Mouse (Mus musculus) forebrain, postnatal 0 days (tissue): ENCODE data around the gene Car11. TPM values are rescaled to one million over a fixed set of nuclear protein-coding genes. Genes with fewer than 3 reads are reported as not detected.

Source experiments
- ATAC-seq: fragments of 200-750 bp; cut with Nextera tagmentation; 2 replicates; pipeline ENCODE4 v1.8.0; 2017; ENCODE audit warnings: mild to moderate bottlenecking, moderate library complexity
- DNase-seq: peaks from one replicate; pipeline ENCODE4 v3.0.0-alpha.2; 2015
- H3K27ac ChIP-seq: fragments of 300-500 bp; sonication (generic); 2 replicates; pipeline ENCODE4 v1.5.1; 2014; ENCODE audit warnings: low read depth, mild to moderate bottlenecking, antibody characterized with exemption, low read length, moderate library complexity, mixed read lengths
- H3K27me3 ChIP-seq: fragments of 300-500 bp; sonication (generic); 2 replicates; pipeline ENCODE4 v1.6.1; 2014; ENCODE audit warnings: mild to moderate bottlenecking, low read length, mixed read lengths; ENCODE audit not compliant: insufficient read depth
- H3K36me3 ChIP-seq: fragments of 300-500 bp; sonication (generic); 2 replicates; pipeline ENCODE4 v1.6.1; 2014; ENCODE audit warnings: mild to moderate bottlenecking, moderate library complexity; ENCODE audit not compliant: insufficient read depth
- H3K4me1 ChIP-seq: fragments of 300-500 bp; sonication (generic); 2 replicates; pipeline ENCODE4 v1.6.1; 2014; ENCODE audit warnings: antibody characterized with exemption; ENCODE audit not compliant: insufficient read depth
- H3K4me2 ChIP-seq: fragments of 300-500 bp; sonication (generic); 2 replicates; pipeline ENCODE4 v1.6.1; 2014; ENCODE audit warnings: low read depth, mild to moderate bottlenecking, moderate library complexity
- H3K4me3 ChIP-seq: fragments of 300-500 bp; sonication (generic); 2 replicates; pipeline ENCODE4 v1.5.1; 2014; ENCODE audit warnings: low read depth, low read length, mixed read lengths
- H3K9ac ChIP-seq: fragments of 300-500 bp; sonication (generic); 2 replicates; pipeline ENCODE4 v1.6.1; 2014; ENCODE audit warnings: mild to moderate bottlenecking
- H3K9me3 ChIP-seq: fragments of 300-500 bp; sonication (generic); 2 replicates; pipeline ENCODE4 v1.6.1; 2016; ENCODE audit warnings: low read length
- CTCF ChIP-seq: sonication (generic); IDR thresholded peaks from 2 replicates; pipeline ENCODE4 v1.5.1; 2016; ENCODE audit warnings: antibody characterized with exemption, control low read depth, low read depth
- WGBS: fragments of 180-500 bp; shearing (Covaris S2); extraction: QIAGEN DNeasy Blood & Tissue Kit; methylation state at CpG from one replicate; pipeline ENCODE4 v1.1.7; 2014; 5-methylcytosine and 5-hydroxymethylcytosine counted together
- polyA plus RNA-seq: library from polyadenylated mRNA; unstranded; fragments of >200 nt; fragmentation: Nextera tagmentation; extraction: Ambion mirVana; gene quantifications from 2 replicates; pipeline ENCODE4 v1.2.1, GENCODE M21; 2015
- total RNA-seq: library from RNA; depleted of rRNA; stranded (reverse); fragments of >200 nt; gene quantifications from 2 replicates; pipeline ENCODE4 v1.2.3, GENCODE M21; 2014

Car11 gene
- total and polyA plus RNA-seq, 2 experiments from 2014 or later: 102 to 104 TPM

DNA sequence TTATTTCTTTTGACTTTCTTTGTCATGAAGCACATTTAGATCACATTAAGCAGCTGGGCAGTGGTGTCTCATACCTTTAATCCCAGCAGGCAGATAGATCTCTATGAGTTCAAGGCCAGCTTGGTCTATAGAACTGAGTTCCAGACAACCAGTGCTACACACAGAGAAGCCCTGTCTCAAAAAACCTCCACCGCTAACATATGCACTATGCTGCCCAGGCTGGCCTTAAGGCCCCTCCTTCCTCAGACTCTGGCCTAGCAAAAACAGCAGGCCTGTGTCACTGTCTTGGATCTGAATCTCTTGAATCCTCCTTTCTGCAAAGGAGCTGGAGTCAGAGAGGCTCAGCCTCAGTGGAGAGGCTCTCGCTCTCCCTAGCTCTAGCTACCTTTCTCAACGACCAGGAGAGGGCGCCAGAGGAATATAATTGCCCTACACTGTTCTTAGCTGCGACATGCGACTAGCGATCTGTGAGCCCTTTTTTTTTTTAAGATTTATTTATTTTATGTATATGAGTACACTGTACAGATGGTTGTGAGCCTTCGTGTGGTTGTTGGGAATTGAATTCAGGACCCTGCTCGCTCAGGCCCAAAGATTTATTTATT lies 39.6 kb downstream of the Car11 start:
- peak; percentile 87 for TF ChIP-seq CTCF
- DNase-seq (peak; percentile 93), ATAC-seq (peak; percentile 93)
- Histone ChIP-seq H3K9me3 (no peaks in the 10 kb centered on the region), H3K27ac (no peak overlapping the region), H3K4me2 (no peak overlapping the region), H3K4me1 (no peaks in the 10 kb centered on the region), H3K27me3 (no peaks in the 10 kb centered on the region), H3K9ac (no peak overlapping the region), H3K36me3 (no peaks in the 10 kb centered on the region), H3K4me3 (no peak overlapping the region)
- 8% methylated on average over 9 of the region's 9 CpGs for WGBS

DNA sequence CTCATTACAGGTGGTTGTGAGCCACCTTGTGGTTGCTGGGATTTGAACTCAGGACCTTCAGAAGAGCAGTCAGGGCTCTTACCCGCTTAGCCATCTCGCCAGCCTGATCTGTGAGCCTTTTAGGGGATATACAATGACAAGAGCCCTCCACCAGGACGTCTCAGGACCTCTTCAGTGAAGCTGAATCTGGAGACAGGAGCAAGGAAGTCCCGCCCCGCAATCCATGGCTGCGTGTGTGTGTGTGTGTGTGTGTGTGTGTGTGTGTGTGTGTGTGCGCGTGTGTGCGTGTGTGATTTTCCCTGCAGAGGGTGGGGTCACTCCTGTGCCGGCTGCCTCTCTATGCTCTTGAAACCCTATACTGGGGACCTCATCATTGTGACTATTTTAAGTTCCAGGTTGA lies 40.2 kb downstream of the Car11 start:
- WGBS: 74% methylated on average over 10 of the region's 10 CpGs
- Histone ChIP-seq H3K36me3 (no peaks in the 10 kb centered on the region), H3K4me2 (no peak overlapping the region), H3K4me3 (no peak overlapping the region), H3K27me3 (no peaks in the 10 kb centered on the region), H3K9me3 (no peaks in the 10 kb centered on the region), H3K4me1 (no peaks in the 10 kb centered on the region), H3K9ac (no peak overlapping the region), H3K27ac (no peak overlapping the region)
- no peak for TF ChIP-seq CTCF
- DNase-seq (no peak), ATAC-seq (0 out of 2 replicates have a peak, but pooled peaks have one; percentile 2)

DNA sequence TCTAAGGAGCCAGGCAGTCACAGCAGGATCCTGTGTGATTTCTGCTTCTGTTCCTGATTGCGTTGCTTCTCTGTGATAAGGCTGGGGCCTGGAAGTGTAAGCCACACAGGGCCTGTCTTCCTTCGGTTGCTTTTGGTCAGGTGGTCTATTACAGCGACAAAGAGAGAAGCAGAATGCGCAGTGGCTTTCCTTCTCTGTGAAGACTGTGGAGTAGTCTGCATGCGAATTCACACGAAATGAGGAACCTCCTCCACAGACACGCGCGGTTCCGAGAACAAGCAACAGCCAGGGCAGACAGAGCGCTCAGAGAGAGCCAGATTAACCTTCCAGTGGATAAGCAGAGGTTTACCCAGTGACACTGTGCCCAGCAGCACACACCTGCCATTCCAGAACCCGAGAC lies 41.7 kb downstream of the Car11 start:
- H3K9ac ChIP-seq: no peak overlapping the region
- H3K4me1 ChIP-seq: no peaks in the 10 kb centered on the region
- H3K36me3 ChIP-seq: no peaks in the 10 kb centered on the region
- H3K4me3 ChIP-seq: no peak overlapping the region
- no peak for TF ChIP-seq CTCF
- no peak for DNase-seq
- no peak for ATAC-seq
- H3K9me3 ChIP-seq: no peaks in the 10 kb centered on the region
- H3K4me2 ChIP-seq: no peak overlapping the region
- no peaks in the 10 kb centered on the region for H3K27me3 ChIP-seq
- H3K27ac ChIP-seq: no peak overlapping the region
- 85% methylated on average over 12 of the region's 12 CpGs for WGBS

DNA sequence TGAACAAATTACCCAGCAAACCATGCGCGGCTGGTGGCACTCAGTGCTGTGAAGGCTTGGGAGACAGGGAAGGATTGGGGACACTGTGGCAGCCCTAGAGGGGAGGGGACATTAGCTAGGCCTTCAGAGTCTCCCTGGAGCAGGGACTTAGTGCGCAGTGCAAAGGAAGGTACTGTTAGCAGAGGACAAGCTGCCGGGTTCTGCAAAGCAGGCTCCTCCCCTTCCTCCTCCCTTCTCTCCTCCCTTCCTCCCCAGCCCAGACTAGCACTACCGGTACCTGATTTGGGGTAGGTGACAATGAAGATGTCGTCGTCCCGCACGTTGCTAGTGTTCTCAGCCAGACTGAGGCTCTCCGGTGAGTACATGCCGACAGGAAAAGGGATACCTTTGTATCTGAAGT lies 42.1 kb downstream of the Car11 start:
- 41% methylated on average over 11 of the region's 11 CpGs for WGBS
- 0 out of 2 replicates have a peak overlapping the region, but pooled peaks have one; percentile 14 for H3K4me3 ChIP-seq

GRCm38 (mm10) chr7:45742338-45742737 lies 42.7 kb downstream of the Car11 start:
- peak; percentile 44 for ATAC-seq
- peak; percentile 44 for DNase-seq
- no peaks in the 10 kb centered on the region for H3K9me3 ChIP-seq
- WGBS: 25% methylated on average over 19 of the region's 19 CpGs
- peak overlapping the region; percentile 36 for H3K4me2 ChIP-seq
- no peaks in the 10 kb centered on the region for H3K27me3 ChIP-seq
- no peaks in the 10 kb centered on the region for H3K36me3 ChIP-seq
- 0 out of 2 replicates have a peak overlapping the region, but pooled peaks have one; percentile 14 for H3K4me3 ChIP-seq
- TF ChIP-seq CTCF: peak; percentile 46
- no peak overlapping the region for H3K9ac ChIP-seq
- no peaks in the 10 kb centered on the region for H3K4me1 ChIP-seq
- no peak overlapping the region for H3K27ac ChIP-seq

More for the DNA sequence above, 42.1 kb downstream of the Car11 start:
- no peak overlapping the region for H3K27ac ChIP-seq
- H3K9me3 ChIP-seq: no peaks in the 10 kb centered on the region
- no peaks in the 10 kb centered on the region for H3K4me1 ChIP-seq
- no peak for TF ChIP-seq CTCF
- peak; percentile 42 for ATAC-seq
- peak overlapping the region; percentile 36 for H3K4me2 ChIP-seq
- H3K36me3 ChIP-seq: no peaks in the 10 kb centered on the region
- peak; percentile 27 for DNase-seq
- no peaks in the 10 kb centered on the region for H3K27me3 ChIP-seq
- H3K9ac ChIP-seq: no peak overlapping the region

DNA sequence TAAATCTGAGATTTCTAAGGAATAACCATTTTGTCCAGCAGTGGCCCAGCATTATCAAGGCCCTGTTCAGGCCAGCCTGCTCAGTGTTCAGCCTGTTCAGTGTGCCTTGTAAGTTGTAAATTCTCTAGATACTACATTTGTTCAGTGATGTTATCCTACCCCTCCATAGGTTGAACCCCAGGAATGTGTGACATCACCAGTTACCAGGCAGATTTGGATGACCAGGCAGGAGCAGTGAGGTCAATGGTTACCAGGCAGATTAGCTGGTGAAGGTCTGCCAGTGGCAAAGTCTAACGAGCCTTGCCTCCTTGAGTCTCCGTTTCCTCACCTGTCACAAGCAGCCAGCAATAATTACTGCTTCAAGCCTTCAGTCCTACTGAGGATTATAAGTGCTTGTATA lies 44.7 kb downstream of the Car11 start:
- Histone ChIP-seq H3K9ac (no peak overlapping the region), H3K4me3 (no peak overlapping the region), H3K4me1 (no peaks in the 10 kb centered on the region), H3K27ac (no peak overlapping the region), H3K36me3 (no peaks in the 10 kb centered on the region), H3K27me3 (no peaks in the 10 kb centered on the region), H3K4me2 (no peak overlapping the region), H3K9me3 (no peaks in the 10 kb centered on the region)
- no peak for ATAC-seq
- 35% methylated on average over 2 of the region's 2 CpGs for whole genome bisulfite sequencing
- no peak for TF ChIP-seq CTCF
- peak; percentile 39 for DNase-seq

- Histone ChIP-seq H3K4me2 (no peak overlapping the region), H3K9ac (no peak overlapping the region), H3K9me3 (no peaks in the 10 kb centered on the region), H3K36me3 (no peaks in the 10 kb centered on the region), H3K4me1 (no peaks in the 10 kb centered on the region), H3K4me3 (no peak overlapping the region), H3K27ac (no peak overlapping the region), H3K27me3 (no peaks in the 10 kb centered on the region)
- no peak for ATAC-seq
- no peak for DNase-seq
- WGBS: 64% methylated on average over 6 of the region's 6 CpGs
- TF ChIP-seq CTCF: peak; percentile 50
Observed at GRCm38 (mm10) chr7:45746518-45746917, 46.9 kb downstream of the Car11 start.
